ENCODE assay signal across 21 mouse cellular contexts in genomic region chr8:79164336-79164735, GRCm38 (mm10).
A peak's percentile ranks its signal among the peaks of the same experiment; 100 is the strongest.
DNase-seq lines count a peak whose midpoint lies in the region; ATAC-seq lines count a peak whose summit lies in the region.
"Had no signal": no experiment of that assay in that cellular context is flagged by ENCODE, and none has a peak within 500 bp of the region (broad histone marks: within the 10 kb centered on the region; RNA-seq: fewer than 3 reads in every experiment).

No protein-coding gene starts in this region.

- 0 out of 2 replicates have a peak overlapping the region, but pooled peaks have one; percentile 9 for H3K27ac ChIP-seq in hindbrain, embryonic 14.5 days
- H3K27ac ChIP-seq in hindbrain, embryonic 16.5 days (ENCODE audit: low read depth, low read length), result no peak overlapping the region
- H3K27ac ChIP-seq in neural tube, embryonic 13.5 days (replicated peaks), result 0 out of 2 replicates have a peak overlapping the region, but pooled peaks have one; percentile 9
- H3K27ac ChIP-seq: embryonic facial prominence, embryonic 12.5 days; gastrocnemius, adult 2 months; heart, embryonic 10.5 days; limb, embryonic 12.5 days; liver, embryonic 13.5 days; midbrain, embryonic 10.5 days; neural tube, embryonic 15.5 days had no signal

- no peak overlapping the region for H3K9ac ChIP-seq in hindbrain, embryonic 14.5 days
- H3K9ac ChIP-seq in hindbrain, embryonic 16.5 days (ENCODE audit: low read depth, low read length), result no peak overlapping the region
- H3K9ac ChIP-seq in neural tube, embryonic 13.5 days, result no peak overlapping the region
- H3K9ac ChIP-seq: embryonic facial prominence, embryonic 12.5 days; limb, embryonic 12.5 days; liver, embryonic 13.5 days; neural tube, embryonic 15.5 days had no signal

- no peaks in the 10 kb centered on the region for H3K9me3 ChIP-seq in hindbrain, embryonic 14.5 days (ENCODE audit: control insufficient read depth, low read length)
- H3K9me3 ChIP-seq in hindbrain, embryonic 16.5 days (ENCODE audit: control insufficient read depth, low read length), result no peaks in the 10 kb centered on the region
- no peaks in the 10 kb centered on the region for H3K9me3 ChIP-seq in neural tube, embryonic 13.5 days
- H3K9me3 ChIP-seq: embryonic facial prominence, embryonic 12.5 days; heart, embryonic 10.5 days; limb, embryonic 12.5 days; liver, embryonic 13.5 days; midbrain, embryonic 10.5 days; neural tube, embryonic 15.5 days had no signal

- WGBS in hindbrain, embryonic 14.5 days, result 24% methylated on average over 1 of the region's 1 CpGs
- 20% methylated on average over 1 of the region's 1 CpGs for WGBS in hindbrain, embryonic 16.5 days
- 20% methylated on average over 1 of the region's 1 CpGs for WGBS in neural tube, embryonic 13.5 days

- H3K4me2 ChIP-seq in hindbrain, embryonic 14.5 days (replicated peaks), result no peak overlapping the region
- no peak overlapping the region for H3K4me2 ChIP-seq in hindbrain, embryonic 16.5 days (ENCODE audit: low read length)
- no peak overlapping the region for H3K4me2 ChIP-seq in neural tube, embryonic 13.5 days
- H3K4me2 ChIP-seq: embryonic facial prominence, embryonic 12.5 days; limb, embryonic 12.5 days; liver, embryonic 13.5 days; neural tube, embryonic 15.5 days had no signal

- peaks cover 17% of the 10 kb centered on the region; the same call in 1 of the 2 replicates for H3K4me1 ChIP-seq in hindbrain, embryonic 14.5 days (replicated peaks; ENCODE audit: control insufficient read depth, insufficient read depth, low read length)
- no peaks in the 10 kb centered on the region for H3K4me1 ChIP-seq in hindbrain, embryonic 16.5 days (ENCODE audit: control insufficient read depth, insufficient read depth, low read depth, low read length)
- peaks cover 29% of the 10 kb centered on the region for H3K4me1 ChIP-seq in neural tube, embryonic 13.5 days (replicated peaks)
- H3K4me1 ChIP-seq: midbrain, embryonic 10.5 days had no signal

- H3K4me3 ChIP-seq in hindbrain, embryonic 14.5 days (replicated peaks; ENCODE audit: low read length), result no peak overlapping the region
- no peak overlapping the region for H3K4me3 ChIP-seq in hindbrain, embryonic 16.5 days (ENCODE audit: low read length)
- H3K4me3 ChIP-seq in neural tube, embryonic 13.5 days, result no peak overlapping the region
- H3K4me3 ChIP-seq: embryonic facial prominence, embryonic 12.5 days; erythroblast, embryonic 14.5 days; gastrocnemius, adult 2 months; heart, embryonic 10.5 days; limb, embryonic 12.5 days; liver, embryonic 13.5 days; midbrain, embryonic 10.5 days; neural tube, embryonic 15.5 days had no signal

- H3K27me3 ChIP-seq in hindbrain, embryonic 14.5 days (ENCODE audit: control insufficient read depth, insufficient read depth, low read length), result no peaks in the 10 kb centered on the region
- no peaks in the 10 kb centered on the region for H3K27me3 ChIP-seq in hindbrain, embryonic 16.5 days (replicated peaks; ENCODE audit: control insufficient read depth, insufficient read depth, low read length)
- no peaks in the 10 kb centered on the region for H3K27me3 ChIP-seq in neural tube, embryonic 13.5 days
- H3K27me3 ChIP-seq: CH12.LX; embryonic facial prominence, embryonic 12.5 days; limb, embryonic 12.5 days; liver, embryonic 13.5 days; neural tube, embryonic 15.5 days had no signal

- ATAC-seq in cerebellum, adult (ENCODE audit: insufficient number of reproducible peaks, low FRiP score, low TSS enrichment), result no peak
- ATAC-seq in hindbrain, embryonic 14.5 days (ENCODE audit: low FRiP score), result peak; percentile 49; the same call in 1 of the 2 replicates
- ATAC-seq in hindbrain, embryonic 16.5 days, result no peak
- no peak for ATAC-seq in neural tube, embryonic 13.5 days (ENCODE audit: low read depth)
- ATAC-seq: inflammation-experienced regulatory T-cells, adult 6 months had no signal

- peak; percentile 63 to 70 for DNase-seq in cerebellum, postnatal 10 days
- no peak for DNase-seq in hindbrain, embryonic 14.5 days (ENCODE audit: low spot score)
- DNase-seq in neural tube, embryonic 10.5 days (ENCODE audit: extremely low spot score, low spot score), result no peak
- DNase-seq in thymus, postnatal 36 days, result no peak
- DNase-seq: gastrocnemius, adult 2 months; heart, postnatal 14 days; kidney, adult 2 months; kidney, postnatal 14 days; liver, embryonic 13.5 days; thymus, adult 2 months had no signal

- peaks cover 8% of the 10 kb centered on the region; the same call in 1 of the 2 replicates for H3K36me3 ChIP-seq in hindbrain, embryonic 14.5 days (replicated peaks; ENCODE audit: control insufficient read depth, insufficient read depth)
- no peaks in the 10 kb centered on the region for H3K36me3 ChIP-seq in hindbrain, embryonic 16.5 days (ENCODE audit: control insufficient read depth, insufficient read depth, low read length)
- peaks cover 16% of the 10 kb centered on the region for H3K36me3 ChIP-seq in neural tube, embryonic 13.5 days
- H3K36me3 ChIP-seq: liver, embryonic 13.5 days had no signal

Comparison
In these comparisons a context has a peak if more than half of its experiments do, and no peak if none do; other contexts are left out.
1. DNase-seq: peak in cerebellum, postnatal 10 days (2 of 2); none in hindbrain, embryonic 14.5 days (single experiment), neural tube, embryonic 10.5 days (single experiment) and thymus, postnatal 36 days (0 of 2).